Mouse (Mus musculus) kidney, postnatal 36 days (tissue): Measurements from ENCODE around the gene 4933402E13Rik.

Experiments used
- DNase-seq, 2 experiments: peaks; one replicate each; pipeline ENCODE4 v3.0.0; 2021 to 2022; ENCODE audit warnings: mixed read lengths in 2 of 2

4933402E13Rik gene

GRCm38 (mm10) chrX:62283199-62283598, at the start of gene 4933402E13Rik:
TSS of gene 4933402E13Rik (plus strand) at chrX:62283499.
- no peak for DNase-seq
